Mouse (Mus musculus): Measurements from ENCODE around the gene Heatr1. TPM values are rescaled to one million over a fixed set of nuclear protein-coding genes. Genes with fewer than 3 reads are reported as not detected.

Heatr1 gene
- total RNA-seq, 2 experiments from 2014 or later: 26.5 to 31.4 TPM

Other genes with a start within 250 kb of the Heatr1 start
- 10 to 100 TPM; 16.7 to 17.3 TPM for gene Mtr, start 136.9 kb upstream of the Heatr1 start, total RNA-seq (2021)
- gene Actn2, start 54.3 kb upstream of the Heatr1 start, total RNA-seq (2021): 10 to 100 TPM; 16.9 to 17.6 TPM
- 10 to 100 TPM; 27.1 to 34.3 TPM for gene Lgals8, start 69.9 kb downstream of the Heatr1 start, total RNA-seq (2021)
- under 1 TPM; 0.22 to 0.28 TPM for gene Edaradd, start 125.4 kb downstream of the Heatr1 start, total RNA-seq (2021)
- gene Ero1lb, start 170.8 kb downstream of the Heatr1 start, total RNA-seq (2021): 10 to 100 TPM; 12.7 to 13.6 TPM